Mouse (Mus musculus) lung, postnatal 0 days (tissue): ENCODE measurements around the gene Hoxb5.

Source experiments
- CTCF ChIP-seq: IDR thresholded peaks from 2 replicates; pipeline ENCODE4 v1.5.1; 2016; ENCODE audit warnings: antibody characterized with exemption, mild to moderate bottlenecking
- EP300 ChIP-seq: IDR thresholded peaks from 2 replicates; pipeline ENCODE4 v1.6.1; 2016; ENCODE audit warnings: antibody characterized with exemption, mild to moderate bottlenecking, control low read depth

GRCm38 (mm10) chr11:96305505-96306182 lies 2.5 kb downstream of the Hoxb5 start:
- no peak for TF ChIP-seq EP300
- no peak for TF ChIP-seq CTCF
